In genomic region chr12:68840815-68841214, GRCm38 (mm10) we compare ENCODE assay signal across 16 mouse cellular contexts.
"Had no signal": no experiment of that assay in that cellular context is flagged by ENCODE, and none has a peak within 500 bp of the region (broad histone marks: within the 10 kb centered on the region; RNA-seq: fewer than 3 reads in every experiment).

No protein-coding gene starts in this region.

- H3K4me2 ChIP-seq: neural tube, embryonic 13.5 days; neural tube, embryonic 15.5 days; stomach, embryonic 15.5 days had no signal

- DNase-seq: retina, postnatal 1 day; right cerebral cortex, adult 18-20 months; right cerebral cortex, postnatal 14 days; right cerebral cortex, postnatal 25 days; right cerebral cortex, postnatal 4 days; spleen, adult 18-20 months; thymus, adult 18-20 months; thymus, adult 2 months; thymus, postnatal 14 days; thymus, postnatal 25 days; thymus, postnatal 36 days; thymus, postnatal 4 days had no signal

- H3K9ac ChIP-seq: neural tube, embryonic 13.5 days; neural tube, embryonic 15.5 days; stomach, embryonic 15.5 days had no signal

- H3K36me3 ChIP-seq: neural tube, embryonic 13.5 days; neural tube, embryonic 15.5 days; stomach, embryonic 15.5 days had no signal

- H3K4me1 ChIP-seq: neural tube, embryonic 13.5 days; neural tube, embryonic 15.5 days; stomach, embryonic 15.5 days had no signal

- H3K4me3 ChIP-seq: neural tube, embryonic 13.5 days; neural tube, embryonic 15.5 days; stomach, embryonic 15.5 days had no signal

- H3K27me3 ChIP-seq: neural tube, embryonic 13.5 days; neural tube, embryonic 15.5 days; stomach, embryonic 15.5 days had no signal

- H3K9me3 ChIP-seq: neural tube, embryonic 13.5 days; neural tube, embryonic 15.5 days; stomach, embryonic 15.5 days had no signal

- H3K27ac ChIP-seq: neural tube, embryonic 13.5 days; neural tube, embryonic 15.5 days; stomach, embryonic 15.5 days; stomach, postnatal 0 days had no signal
